Mouse (Mus musculus) brain, embryonic 14.5 days (tissue): ENCODE data around the gene Phf1.

ENCODE experiments used
- CTCF ChIP-seq: fragments of 200-500 bp; IDR thresholded peaks from 2 replicates; pipeline ENCODE4 v1.5.1; 2012; ENCODE audit warnings: inconsistent platforms, mild to moderate bottlenecking, moderate library complexity, borderline replicate concordance; ENCODE audit not compliant: insufficient read depth, insufficient read length; ENCODE audit errors: extremely low read depth
- POLR2A ChIP-seq: fragments of 200-500 bp; IDR thresholded peaks from 2 replicates; pipeline ENCODE4 v1.6.1; 2012; ENCODE audit warnings: mild to moderate bottlenecking, inconsistent platforms, borderline replicate concordance; ENCODE audit not compliant: poor library complexity, insufficient read depth, insufficient read length, severe bottlenecking; ENCODE audit errors: extremely low read depth

GRCm38 (mm10) chr17:26956309-26956708, 23.5 kb downstream of the Phf1 start:
- TF ChIP-seq CTCF (no peak), POLR2A (no peak)
